Mouse (Mus musculus): ENCODE results near the gene Psors1c2.

- TF ChIP-seq CTCF (conservative IDR thresholded peaks at IDR 0.05; ENCODE audit: low read length) (no peak), NANOG (IDR thresholded peaks at IDR 0.05; ENCODE audit: borderline replicate concordance, low read length) (no peak), POU5F1 (IDR thresholded peaks at IDR 0.05; ENCODE audit: borderline replicate concordance, low read length) (no peak)
These were observed 37.8 kb downstream of the Psors1c2 start for GRCm38 (mm10) chr17:35570836-35571235.
